Mouse (Mus musculus) embryonic fibroblast, embryonic 13.5 days (primary cell): ENCODE data around the gene Adam19.

ENCODE experiments used
- CTCF ChIP-seq: IDR thresholded peaks from 2 replicates; pipeline ENCODE4 v1.5.1; 2011; ENCODE audit warnings: mild to moderate bottlenecking, control low read depth, low read length, moderate library complexity, borderline replicate concordance; ENCODE audit not compliant: insufficient read depth
- POLR2A ChIP-seq: IDR thresholded peaks from 2 replicates; pipeline ENCODE4 v1.6.1; 2011; ENCODE audit warnings: low read depth, mild to moderate bottlenecking, control low read depth, low read length, moderate library complexity

GRCm38 (mm10) chr11:46058916-46059315 is 3.1 kb downstream of the Adam19 start:
- no peak for TF ChIP-seq CTCF
- no peak for TF ChIP-seq POLR2A
